Mouse (Mus musculus): Measurements from ENCODE around the gene Wars2.

GRCm38 (mm10) chr3:99257586-99258577 lies 117.0 kb downstream of the Wars2 start:
- TF ChIP-seq GATA1 (IDR thresholded peaks at IDR 0.05; ENCODE audit: low read length), result no peak
- no peak for TF ChIP-seq TAL1 (IDR thresholded peaks at IDR 0.05; ENCODE audit: low read length)

All from erythroblast, embryonic 14.5 days (primary cell).